ENCODE assay signal across 16 mouse cellular contexts in genomic region chr2:152150373-152150772, GRCm38 (mm10). TPM values are rescaled to one million over a fixed set of nuclear protein-coding genes. Genes with fewer than 3 reads are reported as not detected.
DNase-seq lines count a peak whose midpoint lies in the region; ATAC-seq lines count a peak whose summit lies in the region.
"Had no signal": no experiment of that assay in that cellular context is flagged by ENCODE, and none has a peak within 500 bp of the region (broad histone marks: within the 10 kb centered on the region; RNA-seq: fewer than 3 reads in every experiment).

No protein-coding gene starts in this region.

- H3K4me3 ChIP-seq in heart, embryonic 11.5 days (ENCODE audit: low read depth, low read length), result no peak overlapping the region
- H3K4me3 ChIP-seq in kidney, embryonic 16.5 days (ENCODE audit: low read length), result no peak overlapping the region
- H3K4me3 ChIP-seq in forebrain, embryonic 16.5 days (replicated peaks; ENCODE audit: low read length), result no peak overlapping the region
- H3K4me3 ChIP-seq: forebrain, embryonic 13.5 days; heart, embryonic 13.5 days; intestine, embryonic 15.5 days; limb, embryonic 15.5 days; midbrain, embryonic 13.5 days; neural tube, embryonic 13.5 days had no signal

- H3K27me3 ChIP-seq in heart, embryonic 11.5 days (ENCODE audit: control insufficient read depth, insufficient read depth, low read length), result peaks cover 13% of the 10 kb centered on the region
- peaks cover 4% of the 10 kb centered on the region; the same call in 1 of the 2 replicates for H3K27me3 ChIP-seq in kidney, embryonic 16.5 days (ENCODE audit: insufficient read depth, low read length)
- H3K27me3 ChIP-seq in forebrain, embryonic 16.5 days (replicated peaks; ENCODE audit: control insufficient read depth, insufficient read depth, low read length), result peaks cover 4% of the 10 kb centered on the region; the same call in 1 of the 2 replicates

- H3K36me3 ChIP-seq in heart, embryonic 11.5 days (ENCODE audit: control insufficient read depth, insufficient read depth, low read length), result no peaks in the 10 kb centered on the region
- H3K36me3 ChIP-seq in kidney, embryonic 16.5 days (ENCODE audit: insufficient read depth, low read length), result no peaks in the 10 kb centered on the region
- H3K36me3 ChIP-seq in forebrain, embryonic 16.5 days (ENCODE audit: control insufficient read depth, insufficient read depth), result no peaks in the 10 kb centered on the region
- H3K36me3 ChIP-seq: heart, embryonic 13.5 days; intestine, embryonic 15.5 days; limb, embryonic 15.5 days; midbrain, embryonic 13.5 days; neural tube, embryonic 13.5 days had no signal

- H3K9me3 ChIP-seq in heart, embryonic 11.5 days (replicated peaks; ENCODE audit: control insufficient read depth, low read length), result no peaks in the 10 kb centered on the region
- no peaks in the 10 kb centered on the region for H3K9me3 ChIP-seq in kidney, embryonic 16.5 days (ENCODE audit: low read length)
- H3K9me3 ChIP-seq in forebrain, embryonic 16.5 days (ENCODE audit: control insufficient read depth, low read length), result no peaks in the 10 kb centered on the region
- H3K9me3 ChIP-seq: forebrain, embryonic 13.5 days; heart, embryonic 13.5 days; intestine, embryonic 15.5 days; limb, embryonic 15.5 days; midbrain, embryonic 13.5 days; neural tube, embryonic 13.5 days had no signal

- 0 out of 2 replicates have a peak, but pooled peaks cover 1% of the 10 kb centered on the region for H3K4me1 ChIP-seq in heart, embryonic 11.5 days (ENCODE audit: control insufficient read depth, insufficient read depth, low read length)
- peaks cover 4% of the 10 kb centered on the region; the same call in 1 of the 2 replicates for H3K4me1 ChIP-seq in kidney, embryonic 16.5 days (ENCODE audit: insufficient read depth, low read length)
- H3K4me1 ChIP-seq in forebrain, embryonic 16.5 days (replicated peaks; ENCODE audit: control insufficient read depth, insufficient read depth, low read length), result no peaks in the 10 kb centered on the region
- H3K4me1 ChIP-seq: limb, embryonic 15.5 days had no signal

- 61% methylated on average over 6 of the region's 6 CpGs for WGBS in heart, embryonic 11.5 days (ENCODE audit: insufficient replicate concordance)
- WGBS in kidney, embryonic 16.5 days, result 59% methylated on average over 6 of the region's 6 CpGs
- 66% methylated on average over 6 of the region's 6 CpGs for WGBS in forebrain, embryonic 16.5 days

- H3K4me2 ChIP-seq in heart, embryonic 11.5 days, result no peak overlapping the region
- H3K4me2 ChIP-seq in kidney, embryonic 16.5 days (replicated peaks; ENCODE audit: low read depth, low read length), result no peak overlapping the region
- no peak overlapping the region for H3K4me2 ChIP-seq in forebrain, embryonic 16.5 days (ENCODE audit: low read length)
- H3K4me2 ChIP-seq: forebrain, embryonic 13.5 days; heart, embryonic 13.5 days; intestine, embryonic 15.5 days; limb, embryonic 15.5 days; midbrain, embryonic 13.5 days; neural tube, embryonic 13.5 days had no signal

- peak; percentile 99 for DNase-seq in heart, adult 11 months
- DNase-seq in adrenal gland, adult 8-10 months, result peak; percentile 34
- peak; percentile 78 to 91 for DNase-seq in heart, adult 9 months (ENCODE audit: low spot score in 2 of 2)
- no peak for DNase-seq in frontal cortex, adult 2 months (ENCODE audit: extremely low spot score in 1 of 2, low spot score in 1 of 2)
- DNase-seq in cerebellum, adult 9-10 months, result no peak
- DNase-seq: cerebellum, adult 9-11 months had no signal

- no peak for ATAC-seq in heart, embryonic 11.5 days (replicated peaks; ENCODE audit: insufficient number of reproducible peaks, low FRiP score, low TSS enrichment)
- ATAC-seq in kidney, embryonic 16.5 days (ENCODE audit: low FRiP score, low TSS enrichment), result peak; percentile 31; the same call in 1 of the 2 replicates
- ATAC-seq in forebrain, embryonic 16.5 days, result no peak
- ATAC-seq: forebrain, embryonic 13.5 days; intestine, embryonic 15.5 days; midbrain, embryonic 13.5 days; Patski had no signal

- no peak overlapping the region for H3K9ac ChIP-seq in heart, embryonic 11.5 days (ENCODE audit: low read depth, low read length)
- H3K9ac ChIP-seq in kidney, embryonic 16.5 days (replicated peaks; ENCODE audit: low read length), result no peak overlapping the region
- no peak overlapping the region for H3K9ac ChIP-seq in forebrain, embryonic 16.5 days (replicated peaks; ENCODE audit: low read depth, low read length)
- H3K9ac ChIP-seq: forebrain, embryonic 13.5 days; heart, embryonic 13.5 days; intestine, embryonic 15.5 days; limb, embryonic 15.5 days; midbrain, embryonic 13.5 days; neural tube, embryonic 13.5 days had no signal

- no peak overlapping the region for H3K27ac ChIP-seq in heart, embryonic 11.5 days (ENCODE audit: low read depth, low read length)
- no peak overlapping the region for H3K27ac ChIP-seq in kidney, embryonic 16.5 days (ENCODE audit: low read length)
- no peak overlapping the region for H3K27ac ChIP-seq in forebrain, embryonic 16.5 days (ENCODE audit: low read length)
- H3K27ac ChIP-seq: forebrain, embryonic 13.5 days; heart, embryonic 13.5 days; intestine, embryonic 15.5 days; limb, embryonic 15.5 days; midbrain, embryonic 13.5 days; neural tube, embryonic 13.5 days had no signal

RNA-seq across cellular contexts. Expression of gene Tcf15, which starts 7.0 kb away (rescaled TPM):
- polyA plus RNA-seq in heart, embryonic 11.5 days (2014; fragmentation: Nextera tagmentation; extraction: Ambion mirVana), result 3.2 and 3.3 TPM in 2 replicates
- 1 to 10 TPM; 1.5 to 4.1 (median 3.0) TPM for total RNA-seq in adrenal gland, adult 8-10 months (2022)
- polyA plus RNA-seq in kidney, embryonic 16.5 days (2015; fragmentation: Nextera tagmentation; extraction: Ambion mirVana), result 10.0 and 10.4 TPM in 2 replicates
- polyA plus RNA-seq in frontal cortex, adult 2 months (2012; rRNA removed), result 3.3 TPM in 2 replicates
- 1.3 and 1.5 TPM in 2 replicates for polyA plus RNA-seq in forebrain, embryonic 16.5 days (2015; fragmentation: Nextera tagmentation; extraction: Ambion mirVana)
- polyA plus RNA-seq: Patski had no signal

RNA-seq across cellular contexts. Expression of gene Srxn1, which starts 45.1 kb away (rescaled TPM):
- polyA plus RNA-seq in heart, embryonic 11.5 days (2014; fragmentation: Nextera tagmentation; extraction: Ambion mirVana), result 8.1 and 8.8 TPM in 2 replicates
- 100 to 1,000 TPM; 134 to 367 (median 207) TPM for total RNA-seq in adrenal gland, adult 8-10 months (2022)
- polyA plus RNA-seq in kidney, embryonic 16.5 days (2015; fragmentation: Nextera tagmentation; extraction: Ambion mirVana), result 16.1 and 17.9 TPM in 2 replicates
- 91.2 and 95.2 TPM in 2 replicates for polyA plus RNA-seq in frontal cortex, adult 2 months (2012; rRNA removed)
- 11.4 and 13.6 TPM in 2 replicates for polyA plus RNA-seq in forebrain, embryonic 16.5 days (2015; fragmentation: Nextera tagmentation; extraction: Ambion mirVana)

Comparison
In these comparisons a context has a peak if more than half of its experiments do, and no peak if none do; other contexts are left out.
1. DNase-seq: peak in heart, adult 11 months (single experiment), adrenal gland, adult 8-10 months (single experiment) and heart, adult 9 months (2 of 2); none in frontal cortex, adult 2 months (0 of 2) and cerebellum, adult 9-10 months (single experiment).